Mouse (Mus musculus) hindbrain, embryonic 11.5 days (tissue): ENCODE measurements around the gene Olfr873. TPM values are rescaled to one million over a fixed set of nuclear protein-coding genes. Genes with fewer than 3 reads are reported as not detected.
"Not testable (repeated sequence)": the region's sequence is repeated elsewhere in the genome, so short reads cannot be mapped to it uniquely, and the experiment has no call there.

Experiments used
- ATAC-seq: fragments of 200-750 bp; cut with Nextera tagmentation; 2 replicates; pipeline ENCODE4 v1.8.0; 2017; ENCODE audit warnings: mild to moderate bottlenecking, moderate TSS enrichment, moderate library complexity; ENCODE audit not compliant: low FRiP score
- DNase-seq: peaks from one replicate; pipeline ENCODE4 v3.0.0-alpha.2; 2015; ENCODE audit warnings: low spot score
- H3K27ac ChIP-seq: fragments of 300-500 bp; sonication (generic); 2 replicates; pipeline ENCODE4 v1.5.1; 2014; ENCODE audit warnings: mild to moderate bottlenecking, low read depth, low read length
- H3K27me3 ChIP-seq: fragments of 300-500 bp; sonication (generic); 2 replicates; pipeline ENCODE4 v1.6.1; 2014; ENCODE audit warnings: mild to moderate bottlenecking, low read length, moderate library complexity, mixed read lengths; ENCODE audit not compliant: control insufficient read depth, insufficient read depth
- H3K36me3 ChIP-seq: fragments of 300-500 bp; sonication (generic); 2 replicates; pipeline ENCODE4 v1.6.1; 2014; ENCODE audit warnings: mild to moderate bottlenecking, low read length, moderate library complexity, mixed read lengths; ENCODE audit not compliant: control insufficient read depth, insufficient read depth
- H3K4me1 ChIP-seq: fragments of 300-500 bp; sonication (generic); replicated peaks from 2 replicates; pipeline ENCODE4 v1.6.1; 2014; ENCODE audit warnings: low read length, mixed read lengths; ENCODE audit not compliant: control insufficient read depth, insufficient read depth
- H3K4me2 ChIP-seq: fragments of 300-500 bp; sonication (generic); replicated peaks from 2 replicates; pipeline ENCODE4 v1.6.1; 2014; ENCODE audit warnings: mild to moderate bottlenecking, low read depth, low read length
- H3K4me3 ChIP-seq: fragments of 300-500 bp; sonication (generic); 2 replicates; pipeline ENCODE4 v1.5.1; 2014; ENCODE audit warnings: low read depth, low read length
- H3K9ac ChIP-seq: fragments of 300-500 bp; sonication (generic); 2 replicates; pipeline ENCODE4 v1.6.1; 2014; ENCODE audit warnings: low read depth, low read length
- H3K9me3 ChIP-seq: fragments of 300-500 bp; sonication (generic); 2 replicates; pipeline ENCODE4 v1.6.1; 2016; ENCODE audit warnings: low read length; ENCODE audit not compliant: control insufficient read depth
- WGBS: fragments of 180-500 bp; shearing (Covaris S2); extraction: QIAGEN DNeasy Blood & Tissue Kit; methylation state at CpG from one replicate; pipeline ENCODE4 v1.1.7; 2014; 5-methylcytosine and 5-hydroxymethylcytosine counted together
- polyA plus RNA-seq: library from polyadenylated mRNA; unstranded; fragments of >200 nt; fragmentation: Nextera tagmentation; extraction: Ambion mirVana; gene quantifications from 2 replicates; pipeline ENCODE4 v1.2.1, GENCODE M21; 2014

Olfr873 gene
- polyA plus RNA-seq, result not detected in 2 replicates

GRCm38 (mm10) chr9:20298232-20298631, at the start of gene Olfr873:
TSS of gene Olfr873 (plus strand) at chr9:20298532.
- ATAC-seq, result no peak
- H3K4me2 ChIP-seq, result no peak within 1 kb of the TSS

DNA sequence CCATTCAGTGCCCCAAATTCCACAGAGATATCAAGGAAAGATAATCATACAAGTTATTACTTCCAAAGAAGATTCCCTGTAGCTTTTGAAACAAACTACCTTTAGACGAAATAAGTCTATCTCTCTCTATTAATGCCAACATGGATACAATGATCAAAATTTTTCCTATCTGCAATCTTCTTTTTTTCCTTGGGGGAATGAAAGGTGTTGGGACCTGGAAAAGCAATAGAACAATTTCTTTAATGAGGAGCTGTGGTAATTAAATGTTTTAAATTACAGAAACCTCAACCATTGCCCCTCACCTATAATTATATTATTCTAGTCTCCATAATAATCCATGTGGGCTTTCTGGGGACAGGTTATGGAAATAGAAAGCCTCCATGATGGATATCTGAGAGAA, 16.3 kb upstream of the Olfr873 start, which contains the start of gene Olfr39:
Gene Olfr39, plus strand, starts transcription at position 301 of the 400 bp plus-strand sequence.
- ATAC-seq (no peak), DNase-seq (no peak)
- H3K27ac ChIP-seq, result no peak within 1 kb of the TSS
- no peaks in the 10 kb centered on the region for H3K36me3 ChIP-seq
- WGBS, result 90% methylated on average over 1 of the region's 1 CpGs
- H3K9me3 ChIP-seq, result no peaks in the 10 kb centered on the region
- no peak within 1 kb of the TSS for H3K9ac ChIP-seq
- no peaks in the 10 kb centered on the region for H3K27me3 ChIP-seq
- no peak within 1 kb of the TSS for H3K4me2 ChIP-seq
- no peaks in the 10 kb centered on the region for H3K4me1 ChIP-seq
- H3K4me3 ChIP-seq, result no peak within 1 kb of the TSS

More at GRCm38 (mm10) chr9:20298232-20298631, at the start of gene Olfr873:
- Histone ChIP-seq H3K27me3 (no peaks in the 10 kb centered on the region), H3K36me3 (no peaks in the 10 kb centered on the region), H3K9me3 (no peaks in the 10 kb centered on the region), H3K4me1 (no peaks in the 10 kb centered on the region), H3K4me3 (no peak within 1 kb of the TSS), H3K9ac (no peak within 1 kb of the TSS), H3K27ac (no peak within 1 kb of the TSS)
- WGBS, result 86% methylated on average over 1 of the region's 1 CpGs
- DNase-seq, result no peak

DNA sequence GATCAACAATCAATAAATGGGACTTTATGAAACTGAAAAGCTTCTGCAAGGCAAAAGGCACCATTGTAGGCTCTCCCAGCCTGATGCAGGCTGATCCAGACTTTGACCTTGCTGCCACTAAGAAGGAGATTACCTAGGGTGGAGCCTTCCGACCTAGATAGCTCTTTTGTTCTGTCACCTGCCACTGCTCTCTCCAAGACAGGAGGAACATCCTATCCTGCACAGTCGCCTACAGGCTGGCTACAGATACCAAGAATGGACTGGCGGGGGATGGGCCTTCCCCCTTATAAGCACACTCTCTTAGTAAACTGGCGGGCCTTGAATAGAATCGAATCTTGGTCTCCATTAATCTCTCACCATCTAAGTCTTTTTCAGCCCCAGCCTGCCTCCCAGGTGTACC, 2.8 kb upstream of the Olfr873 start:
- H3K4me3 ChIP-seq, H3K4me1 ChIP-seq, H3K9me3 ChIP-seq, H3K27me3 ChIP-seq, H3K4me2 ChIP-seq, ATAC-seq, H3K9ac ChIP-seq, H3K27ac ChIP-seq, DNase-seq, H3K36me3 ChIP-seq: not testable (repeated sequence)
- 77% methylated on average over 5 of the region's 5 CpGs for WGBS

GRCm38 (mm10) chr9:20335994-20336393, 37.7 kb downstream of the Olfr873 start, which contains the start of gene Olfr18:
TSS of gene Olfr18 (minus strand) at chr9:20336094.
- H3K27me3 ChIP-seq, result no peaks in the 10 kb centered on the region
- no peak within 1 kb of the TSS for H3K9ac ChIP-seq
- H3K36me3 ChIP-seq, result no peaks in the 10 kb centered on the region
- DNase-seq (no peak), ATAC-seq (no peak)
- H3K27ac ChIP-seq, result no peak within 1 kb of the TSS
- no peaks in the 10 kb centered on the region for H3K4me1 ChIP-seq
- H3K4me3 ChIP-seq, result no peak within 1 kb of the TSS
- no peaks in the 10 kb centered on the region for H3K9me3 ChIP-seq
- no peak within 1 kb of the TSS for H3K4me2 ChIP-seq

GRCm38 (mm10) chr9:20348501-20348900, 50.2 kb downstream of the Olfr873 start:
- WGBS, result 90% methylated on average over 4 of the region's 4 CpGs
- Histone ChIP-seq H3K36me3 (peaks cover 9% of the 10 kb centered on the region), H3K27ac (no peak overlapping the region), H3K27me3 (no peaks in the 10 kb centered on the region), H3K4me2 (no peak overlapping the region), H3K9ac (no peak overlapping the region), H3K4me3 (no peak overlapping the region), H3K9me3 (no peaks in the 10 kb centered on the region), H3K4me1 (no peaks in the 10 kb centered on the region)
- ATAC-seq (no peak), DNase-seq (no peak)

Other genes with a start within 250 kb of the Olfr873 start
- not detected in 2 replicates for gene Olfr867, start 241.0 kb upstream of the Olfr873 start, polyA plus RNA-seq
- not detected in 2 replicates for gene Olfr868, start 199.9 kb upstream of the Olfr873 start, polyA plus RNA-seq
- not detected in 2 replicates for gene Olfr869, start 169.5 kb upstream of the Olfr873 start, polyA plus RNA-seq
- not detected in 2 replicates for gene Olfr870, start 124.5 kb upstream of the Olfr873 start, polyA plus RNA-seq
- gene Olfr871, start 86.3 kb upstream of the Olfr873 start, polyA plus RNA-seq, result not detected in 2 replicates
- gene Olfr872, start 61.4 kb upstream of the Olfr873 start, polyA plus RNA-seq, result not detected in 2 replicates
- gene Olfr39, start 16.2 kb upstream of the Olfr873 start, polyA plus RNA-seq, result not detected in 2 replicates
- gene Olfr18, start 37.6 kb downstream of the Olfr873 start, polyA plus RNA-seq, result not detected in 2 replicates
- gene Zfp560, start 86.6 kb downstream of the Olfr873 start, polyA plus RNA-seq, result 36.8 and 44.8 TPM in 2 replicates
- 28.8 and 34.9 TPM in 2 replicates for gene Zfp26, start 161.6 kb downstream of the Olfr873 start, polyA plus RNA-seq
- gene Zfp426, start 194.2 kb downstream of the Olfr873 start, polyA plus RNA-seq, result 32.7 and 35.2 TPM in 2 replicates
- gene Zfp266, start 222.9 kb downstream of the Olfr873 start, polyA plus RNA-seq, result 125 and 129 TPM in 2 replicates